Mouse (Mus musculus): ENCODE measurements around the gene Mymx. TPM values are rescaled to one million over a fixed set of nuclear protein-coding genes. Genes with fewer than 3 reads are reported as not detected.

Gene Mymx
- total RNA-seq, 1 experiment from 2014 or later, result not detected

DNA sequence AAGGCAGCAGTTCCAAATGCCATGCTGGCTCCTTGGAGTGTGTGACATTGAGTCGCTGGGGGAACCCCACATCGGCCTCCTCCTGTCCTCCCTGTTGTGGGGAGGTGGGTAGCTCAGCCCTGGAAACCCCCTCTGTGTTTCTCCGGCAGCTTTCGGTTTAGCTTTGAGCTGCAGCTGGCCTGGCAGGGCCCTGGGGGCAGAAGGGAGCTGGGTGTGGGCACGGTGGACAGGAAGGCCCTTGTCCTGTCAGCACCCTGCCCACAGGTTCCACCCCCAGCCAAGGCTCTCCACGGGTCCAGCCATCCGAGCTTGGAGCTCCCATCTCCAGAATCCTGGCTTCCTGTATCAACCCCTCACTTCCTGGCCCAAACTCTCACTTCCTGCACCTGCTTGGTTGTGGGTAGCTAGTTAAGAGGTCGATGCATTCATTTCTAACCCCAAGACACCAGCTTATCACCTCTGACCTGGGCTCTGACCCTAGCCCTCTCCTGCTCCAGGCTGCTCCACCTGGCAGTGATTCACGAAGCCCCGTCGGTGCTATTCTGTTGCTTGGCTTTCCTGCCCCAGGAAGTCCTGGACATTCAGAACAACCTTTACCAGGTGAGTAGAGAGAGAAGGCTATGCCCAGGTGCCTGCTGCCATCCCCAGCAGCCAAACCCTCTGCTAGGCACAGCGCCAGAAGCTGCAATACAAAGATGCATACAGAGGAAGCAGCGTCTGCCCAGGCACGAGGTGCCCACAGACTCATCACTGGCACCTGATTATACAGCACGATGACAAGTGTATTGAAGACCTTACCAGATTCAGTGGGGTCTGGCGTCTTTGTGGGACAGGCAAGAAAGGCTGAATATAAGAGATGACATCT lies 43.7 kb downstream of the Mymx start:
- ATAC-seq (ENCODE audit: extremely low read depth, insufficient number of reproducible peaks, low FRiP score, poor library complexity, severe bottlenecking), result peak; percentile 14; the same call in 1 of the 2 replicates

DNA sequence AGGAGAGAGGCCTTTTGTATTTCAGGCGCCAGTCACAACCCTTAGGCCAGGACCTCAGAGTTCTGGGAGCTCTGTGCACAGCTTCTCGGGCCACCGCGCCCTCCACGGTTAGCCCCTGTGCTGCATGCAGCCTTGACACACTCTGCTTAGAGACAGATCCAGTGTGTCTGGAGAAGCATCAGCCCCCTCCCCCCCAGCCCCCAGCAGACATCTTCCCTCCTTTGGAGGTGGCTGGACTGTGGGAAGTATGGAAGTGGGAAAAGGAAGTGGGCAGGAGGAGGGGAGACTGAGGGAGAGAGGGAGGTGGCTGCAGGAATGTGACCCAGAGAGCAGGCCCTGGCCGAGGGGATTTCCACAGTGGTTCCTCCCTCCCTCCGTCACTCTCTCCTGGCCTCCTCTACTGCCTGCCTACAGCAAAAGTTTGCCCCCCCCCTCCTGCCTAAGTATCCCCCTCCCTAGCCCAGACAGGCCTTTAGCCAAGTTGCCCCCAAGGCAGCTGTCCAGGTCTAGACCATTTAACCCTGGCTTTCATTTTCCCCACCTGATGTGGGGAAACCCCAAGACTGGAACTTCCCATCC lies 44.6 kb downstream of the Mymx start:
- ATAC-seq (ENCODE audit: extremely low read depth, insufficient number of reproducible peaks, low FRiP score, poor library complexity, severe bottlenecking), result no peak

DNA sequence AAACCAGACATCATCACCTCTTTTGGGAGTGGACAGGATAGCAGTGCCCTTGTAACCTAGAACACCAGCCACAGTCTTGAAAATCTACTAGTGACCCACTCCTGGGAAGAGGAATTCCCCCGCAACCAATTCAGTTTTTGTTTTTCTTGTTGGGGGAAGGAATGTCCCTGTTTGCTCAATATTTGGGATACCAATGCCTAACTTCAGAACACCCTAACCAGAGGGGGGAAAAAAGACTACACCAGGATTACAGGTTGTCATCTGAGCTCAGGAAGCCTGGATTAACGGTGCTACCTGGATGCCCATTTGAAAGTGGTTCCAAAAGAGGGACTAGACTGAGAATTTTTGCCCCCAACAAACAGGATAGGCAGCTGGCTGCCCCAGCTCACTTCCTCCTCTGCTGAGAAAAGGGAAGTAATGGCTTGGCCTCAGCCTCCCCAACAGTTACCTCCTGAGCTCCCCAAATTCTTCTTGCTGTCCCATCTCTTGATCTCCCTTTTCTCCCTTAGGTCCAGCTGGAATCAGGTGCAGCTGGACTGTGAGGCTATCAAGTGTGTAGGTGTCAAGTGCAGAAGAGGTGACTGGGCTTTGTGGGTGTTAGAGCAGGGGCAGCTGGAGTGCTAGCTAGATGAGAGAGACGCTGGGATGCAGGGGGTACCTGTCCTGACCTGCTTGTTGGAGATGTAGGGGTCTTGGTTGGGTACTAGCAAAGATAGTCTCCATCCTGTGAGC lies 45.2 kb downstream of the Mymx start:
- ATAC-seq (ENCODE audit: extremely low read depth, insufficient number of reproducible peaks, low FRiP score, poor library complexity, severe bottlenecking), result peak; percentile 35

DNA sequence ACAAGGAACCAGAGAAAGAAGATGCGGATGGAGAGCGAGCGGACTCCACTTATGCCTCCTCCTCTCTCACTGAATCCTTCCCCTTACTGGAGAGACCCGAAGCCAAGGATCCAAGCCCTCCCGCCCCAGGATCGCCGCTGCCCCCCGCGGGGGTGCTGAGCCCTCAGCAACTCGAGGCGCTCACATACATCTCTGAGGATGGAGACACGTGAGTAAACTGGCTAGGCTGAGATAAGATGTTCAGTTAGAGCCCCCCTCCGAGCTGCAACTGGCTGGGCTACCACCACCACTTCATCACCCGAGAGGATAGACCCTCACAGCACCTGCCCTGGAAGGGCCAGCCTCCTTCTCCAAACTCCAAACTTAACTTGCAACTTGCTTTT lies 45.8 kb downstream of the Mymx start:
- ATAC-seq (ENCODE audit: extremely low read depth, insufficient number of reproducible peaks, low FRiP score, poor library complexity, severe bottlenecking), result no peak

DNA sequence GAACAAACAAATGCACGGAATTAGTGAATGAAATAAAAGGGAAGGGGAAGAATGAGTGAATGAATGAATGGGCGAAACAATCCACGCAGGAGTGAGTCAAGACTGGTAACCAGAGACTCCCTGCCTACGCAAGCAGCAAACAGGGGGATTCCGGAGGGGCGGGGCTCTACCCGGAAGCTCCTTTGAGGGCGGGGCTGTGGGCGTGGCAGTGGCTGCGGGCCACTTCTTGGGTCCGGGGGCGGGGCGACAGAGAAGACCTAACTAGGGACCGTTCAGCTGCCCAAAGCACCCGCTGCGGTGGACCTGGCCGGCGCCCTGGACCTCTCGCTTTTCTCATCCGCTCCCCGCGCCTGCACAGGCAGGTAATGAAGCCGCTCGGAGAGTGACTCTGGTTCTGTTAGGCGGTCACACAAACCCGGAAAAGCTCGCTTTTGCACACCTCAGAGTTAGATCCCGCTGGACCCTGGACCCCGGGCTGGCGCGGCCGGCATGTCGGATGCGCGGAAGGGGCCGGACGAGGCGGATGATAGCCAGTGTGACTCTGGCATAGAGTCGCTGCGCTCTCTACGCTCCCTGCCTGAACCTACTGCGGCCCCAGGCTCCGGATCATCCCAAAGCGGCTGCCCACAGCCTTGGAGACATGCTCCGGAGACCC lies 46.3 kb downstream of the Mymx start, which contains the start of gene Nfkbie:
Nfkbie (plus strand) TSS at position 252 of the 655 bp plus-strand sequence.
- ATAC-seq (ENCODE audit: extremely low read depth, insufficient number of reproducible peaks, low FRiP score, poor library complexity, severe bottlenecking), result peak; percentile 66

DNA sequence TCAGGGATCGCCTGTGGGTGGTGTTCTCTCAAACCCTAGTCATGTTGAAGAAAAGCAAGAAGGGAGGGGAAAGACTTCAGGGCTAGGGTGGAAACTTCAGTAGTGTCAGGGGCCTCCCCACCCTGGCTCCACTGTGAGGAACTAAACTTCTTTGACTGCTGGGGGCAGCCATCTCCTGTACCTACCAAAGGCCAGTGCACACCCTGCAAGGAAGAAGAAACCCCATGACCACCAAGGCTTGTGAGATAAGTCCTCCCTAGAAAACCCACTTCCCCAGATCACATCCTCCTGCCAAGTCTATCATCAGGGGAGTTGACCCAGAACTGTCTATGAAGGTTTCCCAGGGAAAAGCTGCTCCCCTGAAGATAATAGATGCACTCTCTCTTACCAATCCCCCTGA lies 47.5 kb downstream of the Mymx start:
- no peak for ATAC-seq (ENCODE audit: extremely low read depth, insufficient number of reproducible peaks, low FRiP score, poor library complexity, severe bottlenecking)

DNA sequence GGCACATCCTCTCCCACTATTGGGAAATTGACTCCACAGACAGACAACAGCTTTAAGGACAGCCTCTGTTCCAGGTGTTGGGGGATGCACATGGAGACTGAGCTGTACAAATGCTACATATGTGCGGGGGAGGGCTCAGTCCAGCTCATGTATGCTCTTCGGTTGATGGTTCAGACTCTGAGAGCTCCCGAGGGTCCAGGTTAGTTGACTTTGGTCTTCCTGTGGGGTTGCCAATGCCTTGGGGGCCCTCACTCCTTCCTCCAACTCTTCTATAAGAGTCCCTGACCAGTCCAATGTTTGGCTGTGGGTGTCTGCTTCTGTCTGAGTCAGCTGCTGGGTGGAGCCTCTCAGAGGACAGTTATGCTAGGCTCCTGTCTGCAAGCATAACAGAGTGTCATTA lies 48.8 kb downstream of the Mymx start:
- ATAC-seq (ENCODE audit: extremely low read depth, insufficient number of reproducible peaks, low FRiP score, poor library complexity, severe bottlenecking), result no peak

DNA sequence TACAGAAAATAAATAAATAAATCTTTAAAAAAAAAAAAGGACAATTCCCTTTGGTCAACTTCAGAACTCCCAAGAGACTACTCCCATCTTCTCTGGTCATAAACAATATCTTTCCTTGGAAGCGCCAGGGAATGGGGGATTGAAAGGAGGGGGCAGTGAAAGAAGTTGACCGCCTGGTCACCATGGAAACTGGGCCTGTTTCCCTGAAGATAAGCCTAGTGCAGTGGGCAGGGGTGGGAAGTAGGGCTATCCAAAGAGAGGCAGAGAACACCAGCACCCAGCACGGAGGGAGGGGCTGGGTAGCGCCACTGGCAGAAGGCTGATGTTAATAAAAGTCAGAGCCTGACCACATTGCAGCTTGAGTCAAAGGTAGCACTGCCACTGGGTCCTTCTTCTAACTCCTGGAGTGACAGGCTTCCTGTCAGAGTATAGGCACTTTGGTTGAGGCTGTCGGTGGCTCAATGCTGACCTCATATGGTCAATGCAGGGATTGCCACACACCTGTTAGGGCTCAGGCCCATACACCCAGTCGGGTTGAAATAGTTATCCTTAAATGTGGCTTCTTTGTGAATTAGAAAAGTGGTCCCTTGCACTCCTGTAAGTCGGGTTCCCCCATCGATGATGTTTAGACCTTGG lies 50.0 kb downstream of the Mymx start:
- ATAC-seq (ENCODE audit: extremely low read depth, insufficient number of reproducible peaks, low FRiP score, poor library complexity, severe bottlenecking), result peak; percentile 74

DNA sequence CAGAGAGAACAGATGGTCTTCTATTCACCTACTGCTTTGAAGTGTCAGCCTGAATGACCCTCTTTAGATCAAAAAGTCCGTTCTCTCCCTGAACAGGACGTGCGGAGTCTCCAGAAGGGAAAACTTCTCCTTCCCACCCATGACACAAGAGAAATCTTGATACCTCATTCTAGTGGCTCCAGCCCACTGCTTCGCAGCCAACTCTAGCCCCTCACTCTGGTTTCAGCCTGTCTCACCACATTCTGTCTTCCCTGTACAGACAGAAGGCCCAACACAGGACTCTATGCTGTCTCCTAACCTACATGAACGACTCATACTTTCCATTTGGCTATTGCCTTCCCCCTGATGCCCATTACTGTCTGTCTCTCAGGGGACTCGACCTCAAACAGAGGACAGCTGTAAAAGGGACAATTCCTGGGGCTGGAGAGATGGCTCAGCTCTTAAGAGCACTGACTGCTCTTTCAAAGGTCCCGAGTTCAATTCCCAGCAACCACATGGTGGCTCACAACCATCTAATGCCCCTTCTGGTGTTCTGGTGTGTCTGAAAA lies 50.6 kb downstream of the Mymx start:
- no peak for ATAC-seq (ENCODE audit: extremely low read depth, insufficient number of reproducible peaks, low FRiP score, poor library complexity, severe bottlenecking)

Other genes starting within 250 kb of the Mymx start
- 119 and 125 TPM in 2 replicates for gene Cdc5l, start 168.4 kb downstream of the Mymx start, total RNA-seq (2017)
- gene Spats1, start 126.7 kb downstream of the Mymx start, total RNA-seq (2017), result not detected in 2 replicates
- gene Aars2, start 95.3 kb downstream of the Mymx start, total RNA-seq (2017), result 6.9 and 7.8 TPM in 2 replicates
- gene Tcte1, start 78.7 kb downstream of the Mymx start, total RNA-seq (2017), result not detected in 2 replicates
- gene Tmem151b, start 52.4 kb downstream of the Mymx start, total RNA-seq (2017), result 0.12 and 0.23 TPM in 2 replicates
- gene Nfkbie, start 46.4 kb downstream of the Mymx start, total RNA-seq (2017), result 51.4 and 59.9 TPM in 2 replicates
- 17.7 and 24.6 TPM in 2 replicates for gene Slc35b2, start 38.2 kb downstream of the Mymx start, total RNA-seq (2017)
- gene Hsp90ab1, start 28.8 kb downstream of the Mymx start, total RNA-seq (2017), result 535 and 559 TPM in 2 replicates
- gene Slc29a1, start 2.5 kb downstream of the Mymx start, total RNA-seq (2017), result 3.7 and 5.9 TPM in 2 replicates
- 1.1 and 1.5 TPM in 2 replicates for gene Capn11, start 57.2 kb upstream of the Mymx start, total RNA-seq (2017)
- gene Mrpl14, start 84.2 kb upstream of the Mymx start, total RNA-seq (2017), result 6.4 and 11.4 TPM in 2 replicates
- 21.2 and 22.0 TPM in 2 replicates for gene Tmem63b, start 84.8 kb upstream of the Mymx start, total RNA-seq (2017)
- not detected in 2 replicates for gene 1600014C23Rik, start 131.7 kb upstream of the Mymx start, total RNA-seq (2017)

Data from neutrophil, adult 5-6 weeks (primary cell).